Mouse (Mus musculus) testis, adult 2 months (tissue): ENCODE measurements around the gene Mknk1.

ENCODE experiments used
- CTCF ChIP-seq: fragments of 200-500 bp; IDR thresholded peaks from 2 replicates; pipeline ENCODE4 v1.5.1; 2012; ENCODE audit warnings: low read depth, mild to moderate bottlenecking, inconsistent platforms, low read length, moderate library complexity; ENCODE audit not compliant: control insufficient read depth, insufficient read depth, insufficient replicate concordance
- POLR2A ChIP-seq: fragments of 200-500 bp; IDR thresholded peaks from 2 replicates; pipeline ENCODE4 v1.6.1; 2012; ENCODE audit warnings: low read depth, mild to moderate bottlenecking, inconsistent platforms, low read length, moderate library complexity; ENCODE audit not compliant: control insufficient read depth

GRCm38 (mm10) chr4:115855100-115855499, 16.1 kb downstream of the Mknk1 start:
- no peak for TF ChIP-seq POLR2A
- TF ChIP-seq CTCF: no peak
